Mouse (Mus musculus) forebrain, embryonic 10.5 days (tissue): Measurements from ENCODE around the gene Gab2. TPM values are rescaled to one million over a fixed set of nuclear protein-coding genes. Genes with fewer than 3 reads are reported as not detected.

Source experiments
- DNase-seq: peaks from one replicate; pipeline ENCODE4 v3.0.0-alpha.2; 2017; ENCODE audit warnings: low spot score; ENCODE audit errors: extremely low spot score
- H3K27ac ChIP-seq: fragments of 300-500 bp; sonication (generic); 2 replicates; pipeline ENCODE4 v1.5.1; 2016; ENCODE audit warnings: mild to moderate bottlenecking
- H3K27me3 ChIP-seq: fragments of 300-500 bp; sonication (generic); 2 replicates; pipeline ENCODE4 v1.6.1; 2016; ENCODE audit warnings: mild to moderate bottlenecking; ENCODE audit not compliant: poor library complexity, severe bottlenecking
- H3K36me3 ChIP-seq: fragments of 300-500 bp; sonication (generic); replicated peaks from 2 replicates; pipeline ENCODE4 v1.6.1; 2016; ENCODE audit warnings: mild to moderate bottlenecking, moderate library complexity
- H3K4me1 ChIP-seq: fragments of 300-500 bp; sonication (generic); 2 replicates; pipeline ENCODE4 v1.6.1; 2016
- H3K4me3 ChIP-seq: fragments of 300-500 bp; sonication (generic); 2 replicates; pipeline ENCODE4 v1.5.1; 2016; ENCODE audit warnings: mild to moderate bottlenecking, moderate library complexity
- H3K9me3 ChIP-seq: fragments of 300-500 bp; sonication (generic); 2 replicates; pipeline ENCODE4 v1.6.1; 2016; ENCODE audit warnings: mild to moderate bottlenecking, moderate library complexity
- WGBS: fragments of 180-500 bp; shearing (Covaris S2); methylation state at CpG from one replicate; pipeline ENCODE4 v1.1.7; 2016; 5-methylcytosine and 5-hydroxymethylcytosine counted together
- polyA plus RNA-seq: library from polyadenylated mRNA; unstranded; fragments of >200 nt; fragmentation: Nextera tagmentation; extraction: Ambion mirVana; gene quantifications from 2 replicates; pipeline ENCODE4 v1.2.1, GENCODE M21; 2016

Gene Gab2
- polyA plus RNA-seq, 1 experiment from 2014 or later: 5.2 TPM

GRCm38 (mm10) chr7:97332667-97333041 is 251.3 kb downstream of the Gab2 start:
- Histone ChIP-seq H3K36me3 (no peaks in the 10 kb centered on the region), H3K9me3 (no peaks in the 10 kb centered on the region), H3K27me3 (peaks cover 19% of the 10 kb centered on the region; the same call in 1 of the 2 replicates), H3K4me1 (peaks cover 35% of the 10 kb centered on the region), H3K4me3 (peak overlapping the region; percentile 70), H3K27ac (peak overlapping the region; percentile 86)
- WGBS: 5% methylated on average over 9 of the region's 9 CpGs
- DNase-seq: no peak

GRCm38 (mm10) chr7:97333113-97333898 is 251.9 kb downstream of the Gab2 start:
- no peaks in the 10 kb centered on the region for H3K9me3 ChIP-seq
- peaks cover 16% of the 10 kb centered on the region; the same call in 1 of the 2 replicates for H3K27me3 ChIP-seq
- no peaks in the 10 kb centered on the region for H3K36me3 ChIP-seq
- DNase-seq: no peak
- H3K27ac ChIP-seq: no peak overlapping the region
- peaks cover 35% of the 10 kb centered on the region for H3K4me1 ChIP-seq
- WGBS: 85% methylated on average over 6 of the region's 6 CpGs
- H3K4me3 ChIP-seq: peak overlapping the region; percentile 70

DNA sequence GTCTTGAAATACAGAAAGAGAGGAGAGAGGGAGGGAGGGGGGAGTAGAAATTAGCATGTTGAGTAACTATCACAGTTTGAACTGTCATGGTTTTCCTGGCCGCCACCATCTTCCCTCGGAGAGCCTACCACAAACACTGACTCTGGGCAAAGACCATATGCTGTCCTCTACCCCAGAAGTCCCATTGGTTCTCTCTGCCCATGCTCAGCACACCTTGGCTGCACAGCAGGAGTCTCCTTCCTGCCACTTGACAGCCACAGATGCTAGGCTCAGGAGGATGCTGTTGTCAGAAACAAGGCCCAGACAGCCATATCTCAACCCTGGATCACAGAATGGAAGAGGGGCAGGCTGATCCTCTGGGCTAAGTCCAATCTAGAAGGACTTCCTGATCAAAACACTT is 253.0 kb downstream of the Gab2 start:
- 95% methylated on average over 2 of the region's 2 CpGs for WGBS

DNA sequence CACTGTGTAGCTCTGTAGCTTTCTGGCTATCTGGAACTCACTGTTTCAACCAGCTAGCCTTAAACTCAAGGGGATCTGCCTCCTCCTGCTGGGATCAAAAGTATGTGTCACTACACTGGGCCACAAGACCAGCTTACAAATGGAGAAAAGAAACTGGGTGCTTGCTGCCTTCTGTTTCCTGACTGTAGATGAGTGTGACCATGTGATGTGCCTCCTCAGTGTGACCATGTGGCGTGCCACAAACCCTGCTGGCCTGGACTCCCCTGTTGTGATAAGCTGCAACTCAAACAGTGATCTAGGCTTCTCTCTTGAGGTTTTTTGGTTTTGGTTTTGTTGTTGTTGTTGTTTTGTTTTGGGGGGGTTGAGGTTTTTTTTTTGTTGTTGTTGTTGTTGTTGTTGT is 255.3 kb downstream of the Gab2 start:
- no peaks in the 10 kb centered on the region for H3K9me3 ChIP-seq
- H3K36me3 ChIP-seq: no peaks in the 10 kb centered on the region
- H3K4me1 ChIP-seq: peaks cover 16% of the 10 kb centered on the region
- WGBS: 81% methylated on average over 1 of the region's 1 CpGs
- H3K4me3 ChIP-seq: no peak overlapping the region
- DNase-seq: no peak
- H3K27ac ChIP-seq: no peak overlapping the region
- H3K27me3 ChIP-seq: no peaks in the 10 kb centered on the region

More for the DNA sequence above, 253.0 kb downstream of the Gab2 start:
- 0 out of 2 replicates have a peak, but pooled peaks cover 7% of the 10 kb centered on the region for H3K27me3 ChIP-seq
- H3K4me1 ChIP-seq: peaks cover 28% of the 10 kb centered on the region
- no peak overlapping the region for H3K4me3 ChIP-seq
- H3K9me3 ChIP-seq: no peaks in the 10 kb centered on the region
- DNase-seq: no peak
- H3K27ac ChIP-seq: no peak overlapping the region
- no peaks in the 10 kb centered on the region for H3K36me3 ChIP-seq

DNA sequence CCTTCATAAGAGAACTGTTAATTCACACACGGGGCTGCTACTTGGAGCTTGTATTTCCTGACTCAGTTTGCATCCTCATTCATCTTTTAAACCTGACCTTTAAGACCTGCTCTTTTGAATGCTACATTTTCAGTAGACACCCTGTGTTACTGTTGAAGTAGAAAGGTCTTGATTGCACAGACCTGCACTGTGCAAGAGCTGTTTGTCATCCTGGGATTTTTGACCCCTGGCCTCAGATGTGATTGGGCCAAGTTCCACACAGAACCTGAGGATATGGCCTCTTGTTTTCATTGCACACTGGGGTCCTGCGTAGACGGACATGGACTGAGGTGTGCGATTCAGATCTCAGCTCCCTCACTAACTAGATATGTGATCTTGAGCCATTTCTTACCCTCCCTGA is 257.2 kb downstream of the Gab2 start:
- no peaks in the 10 kb centered on the region; the same call in 1 of the 2 replicates for H3K4me1 ChIP-seq
- H3K36me3 ChIP-seq: no peaks in the 10 kb centered on the region
- 83% methylated on average over 4 of the region's 4 CpGs for WGBS
- H3K27ac ChIP-seq: no peak overlapping the region
- no peak overlapping the region for H3K4me3 ChIP-seq
- H3K9me3 ChIP-seq: no peaks in the 10 kb centered on the region
- DNase-seq: no peak
- no peaks in the 10 kb centered on the region for H3K27me3 ChIP-seq

- no peaks in the 10 kb centered on the region for H3K27me3 ChIP-seq
- no peak for DNase-seq
- no peaks in the 10 kb centered on the region; the same call in 1 of the 2 replicates for H3K4me1 ChIP-seq
- H3K36me3 ChIP-seq: no peaks in the 10 kb centered on the region
- WGBS: 87% methylated on average over 7 of the region's 7 CpGs
- no peak overlapping the region for H3K4me3 ChIP-seq
- H3K27ac ChIP-seq: no peak overlapping the region
- no peaks in the 10 kb centered on the region for H3K9me3 ChIP-seq
These were observed 258.2 kb downstream of the Gab2 start for GRCm38 (mm10) chr7:97339623-97340022.

DNA sequence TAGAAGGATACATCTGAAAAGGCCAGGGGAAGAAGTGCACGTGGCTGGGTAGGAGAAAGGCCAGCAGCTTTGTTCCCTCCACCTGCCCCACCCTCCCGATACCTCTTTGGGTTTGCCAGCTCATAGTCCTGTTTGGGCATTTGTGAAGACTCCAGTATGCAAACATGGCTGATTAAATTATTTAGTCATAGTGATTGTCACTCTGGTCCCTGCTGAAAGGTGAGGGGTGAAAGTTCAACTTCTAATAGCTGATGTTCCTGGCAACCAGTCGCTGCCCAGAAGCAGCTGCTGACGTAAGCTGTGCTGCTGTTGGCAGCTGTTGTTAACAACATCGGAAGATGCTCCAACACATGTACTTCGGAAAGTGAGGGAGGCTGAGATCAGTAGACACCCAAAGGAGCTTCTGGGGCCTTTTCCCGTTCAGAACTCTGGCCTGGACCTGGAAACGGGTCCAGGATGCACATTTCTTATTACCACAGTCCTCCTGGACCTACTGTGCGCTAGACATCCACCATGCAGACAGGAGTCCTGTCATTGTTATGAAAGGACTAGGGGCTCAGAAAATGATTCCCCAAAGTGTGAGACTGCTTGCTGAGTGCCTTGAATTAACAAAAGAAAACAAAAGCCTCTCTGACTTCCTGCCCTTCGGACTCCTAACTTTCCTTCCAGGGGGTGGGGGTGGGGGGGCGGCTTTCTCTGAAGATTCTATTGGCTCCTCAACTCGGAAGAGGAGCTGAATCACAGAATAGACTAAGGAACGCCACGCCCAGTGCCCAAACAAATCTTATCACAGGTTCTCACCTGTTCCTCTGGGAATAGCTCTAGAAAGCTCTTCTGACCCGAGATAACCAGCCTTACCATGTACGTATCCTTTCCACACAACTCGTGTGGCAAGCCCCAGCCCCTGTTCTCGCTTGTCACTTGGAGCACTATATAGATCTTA is 259.8 kb downstream of the Gab2 start:
- WGBS: 72% methylated on average over 18 of the region's 18 CpGs
- H3K9me3 ChIP-seq: no peaks in the 10 kb centered on the region
- no peak for DNase-seq
- no peaks in the 10 kb centered on the region for H3K27me3 ChIP-seq
- no peaks in the 10 kb centered on the region for H3K36me3 ChIP-seq
- no peaks in the 10 kb centered on the region for H3K4me1 ChIP-seq
- H3K27ac ChIP-seq: no peak overlapping the region
- H3K4me3 ChIP-seq: no peak overlapping the region

DNA sequence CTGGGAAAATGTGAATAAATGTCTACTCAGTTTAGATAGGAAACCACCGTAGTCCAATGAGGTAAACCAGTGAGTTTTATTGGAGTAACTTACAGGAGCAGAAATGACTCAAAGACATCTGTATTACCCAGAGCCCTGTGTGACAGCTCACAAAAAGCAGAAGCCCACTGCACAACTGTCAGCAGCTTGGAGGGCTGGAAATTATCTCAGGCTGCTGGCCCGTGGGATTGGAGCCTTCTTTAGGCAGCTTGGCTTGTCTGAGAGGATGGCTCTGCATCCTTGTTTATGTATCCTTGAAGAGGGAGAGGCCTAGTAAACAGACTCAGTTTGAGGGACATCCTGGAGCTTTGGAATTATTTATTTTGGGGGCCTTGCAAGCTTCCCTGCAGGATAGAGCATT is 261.6 kb downstream of the Gab2 start:
- H3K27me3 ChIP-seq: no peaks in the 10 kb centered on the region
- H3K9me3 ChIP-seq: no peaks in the 10 kb centered on the region
- H3K36me3 ChIP-seq: no peaks in the 10 kb centered on the region
- H3K4me3 ChIP-seq: no peak overlapping the region
- H3K27ac ChIP-seq: no peak overlapping the region
- no peaks in the 10 kb centered on the region for H3K4me1 ChIP-seq
- 97% methylated on average over 2 of the region's 2 CpGs for whole genome bisulfite sequencing
- no peak for DNase-seq

- H3K27ac ChIP-seq: no peak overlapping the region
- H3K27me3 ChIP-seq: no peaks in the 10 kb centered on the region
- no peaks in the 10 kb centered on the region for H3K36me3 ChIP-seq
- no peak overlapping the region for H3K4me3 ChIP-seq
- 86% methylated on average over 2 of the region's 2 CpGs for WGBS
- DNase-seq: no peak
- no peaks in the 10 kb centered on the region for H3K9me3 ChIP-seq
- H3K4me1 ChIP-seq: no peaks in the 10 kb centered on the region
These were observed 263.3 kb downstream of the Gab2 start for GRCm38 (mm10) chr7:97344655-97345054.

GRCm38 (mm10) chr7:97345229-97345871 is 264.0 kb downstream of the Gab2 start:
- Histone ChIP-seq H3K4me3 (no peak overlapping the region), H3K27ac (no peak overlapping the region), H3K9me3 (no peaks in the 10 kb centered on the region), H3K36me3 (no peaks in the 10 kb centered on the region), H3K27me3 (no peaks in the 10 kb centered on the region), H3K4me1 (no peaks in the 10 kb centered on the region)
- 72% methylated on average over 10 of the region's 10 CpGs for WGBS
- no peak for DNase-seq

DNA sequence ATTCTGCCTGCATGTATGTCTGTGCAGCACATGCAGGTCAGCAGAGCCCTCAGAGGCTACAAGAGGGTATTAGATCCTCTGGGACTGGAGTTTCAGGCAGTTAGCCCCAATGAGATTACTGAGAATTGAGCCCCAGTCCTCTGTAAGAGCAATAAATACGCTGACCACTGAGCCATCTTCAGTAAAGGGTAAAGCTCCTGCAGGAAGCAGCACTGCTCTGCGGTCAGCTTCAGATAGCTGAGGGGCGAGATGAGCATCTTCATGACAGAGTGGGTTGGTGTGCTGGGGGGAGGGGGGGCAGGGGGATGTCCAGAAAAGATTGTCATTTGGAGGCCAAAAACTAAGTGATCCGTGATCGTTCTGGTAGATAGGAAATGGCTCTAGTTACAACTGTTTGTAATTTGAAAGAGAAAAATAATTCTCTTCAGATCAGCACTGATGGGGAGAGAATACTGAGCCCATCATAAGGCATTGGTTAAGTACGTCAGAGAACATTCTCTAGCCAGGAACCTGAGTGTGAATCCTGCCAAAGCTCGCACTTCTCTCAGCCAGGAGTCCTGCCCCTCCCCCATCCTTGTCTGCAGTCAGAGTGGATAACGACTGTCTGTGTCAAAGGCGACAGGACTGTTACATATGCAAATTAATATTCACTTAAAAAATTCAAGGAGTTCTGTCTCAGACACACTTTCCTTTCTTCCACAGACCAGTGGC is 264.9 kb downstream of the Gab2 start:
- no peak overlapping the region for H3K27ac ChIP-seq
- DNase-seq: no peak
- H3K9me3 ChIP-seq: no peaks in the 10 kb centered on the region
- no peak overlapping the region for H3K4me3 ChIP-seq
- WGBS: 83% methylated on average over 9 of the region's 9 CpGs
- H3K27me3 ChIP-seq: no peaks in the 10 kb centered on the region
- H3K36me3 ChIP-seq: no peaks in the 10 kb centered on the region
- no peaks in the 10 kb centered on the region for H3K4me1 ChIP-seq

GRCm38 (mm10) chr7:97346822-97347166 is 265.4 kb downstream of the Gab2 start:
- no peak for DNase-seq
- H3K27me3 ChIP-seq: no peaks in the 10 kb centered on the region
- H3K36me3 ChIP-seq: no peaks in the 10 kb centered on the region
- no peaks in the 10 kb centered on the region for H3K4me1 ChIP-seq
- no peak overlapping the region for H3K4me3 ChIP-seq
- WGBS: 85% methylated on average over 4 of the region's 4 CpGs
- H3K9me3 ChIP-seq: no peaks in the 10 kb centered on the region
- H3K27ac ChIP-seq: no peak overlapping the region
